Mouse (Mus musculus) embryonic facial prominence, embryonic 12.5 days (tissue): Measurements from ENCODE around the gene Nanos2. TPM values are rescaled to one million over a fixed set of nuclear protein-coding genes. Genes with fewer than 3 reads are reported as not detected.

ENCODE experiments used
- ATAC-seq: fragments of 200-750 bp; cut with Nextera tagmentation; 2 replicates; pipeline ENCODE4 v1.8.0; 2017; ENCODE audit not compliant: insufficient number of reproducible peaks, insufficient read depth, low FRiP score, low TSS enrichment
- H3K27ac ChIP-seq: fragments of 300-500 bp; sonication (generic); 2 replicates; pipeline ENCODE4 v1.5.1; 2016; ENCODE audit warnings: mild to moderate bottlenecking
- H3K27me3 ChIP-seq: fragments of 300-500 bp; sonication (generic); 2 replicates; pipeline ENCODE4 v1.6.1; 2016; ENCODE audit warnings: mild to moderate bottlenecking, moderate library complexity
- H3K36me3 ChIP-seq: fragments of 300-500 bp; sonication (generic); 2 replicates; pipeline ENCODE4 v1.6.1; 2016; ENCODE audit warnings: mild to moderate bottlenecking
- H3K4me1 ChIP-seq: fragments of 300-500 bp; sonication (generic); 2 replicates; pipeline ENCODE4 v1.6.1; 2016
- H3K4me2 ChIP-seq: fragments of 300-500 bp; sonication (generic); replicated peaks from 2 replicates; pipeline ENCODE4 v1.6.1; 2016; ENCODE audit warnings: mild to moderate bottlenecking, moderate library complexity
- H3K4me3 ChIP-seq: fragments of 300-500 bp; sonication (generic); 2 replicates; pipeline ENCODE4 v1.5.1; 2016; ENCODE audit warnings: mild to moderate bottlenecking
- H3K9ac ChIP-seq: fragments of 300-500 bp; sonication (generic); 2 replicates; pipeline ENCODE4 v1.6.1; 2016; ENCODE audit warnings: mild to moderate bottlenecking, moderate library complexity
- H3K9me3 ChIP-seq: fragments of 300-500 bp; sonication (generic); 2 replicates; pipeline ENCODE4 v1.6.1; 2016; ENCODE audit warnings: mild to moderate bottlenecking, moderate library complexity
- WGBS: fragments of 180-500 bp; shearing (Covaris S2); methylation state at CpG from one replicate; pipeline ENCODE4 v1.1.7; 2016; 5-methylcytosine and 5-hydroxymethylcytosine counted together
- polyA plus RNA-seq: library from polyadenylated mRNA; unstranded; fragments of >200 nt; fragmentation: Nextera tagmentation; extraction: Ambion mirVana; gene quantifications from 2 replicates; pipeline ENCODE4 v1.2.1, GENCODE M21; 2016

The Nanos2 gene
- polyA plus RNA-seq, 1 experiment from 2014 or later: not detected

DNA sequence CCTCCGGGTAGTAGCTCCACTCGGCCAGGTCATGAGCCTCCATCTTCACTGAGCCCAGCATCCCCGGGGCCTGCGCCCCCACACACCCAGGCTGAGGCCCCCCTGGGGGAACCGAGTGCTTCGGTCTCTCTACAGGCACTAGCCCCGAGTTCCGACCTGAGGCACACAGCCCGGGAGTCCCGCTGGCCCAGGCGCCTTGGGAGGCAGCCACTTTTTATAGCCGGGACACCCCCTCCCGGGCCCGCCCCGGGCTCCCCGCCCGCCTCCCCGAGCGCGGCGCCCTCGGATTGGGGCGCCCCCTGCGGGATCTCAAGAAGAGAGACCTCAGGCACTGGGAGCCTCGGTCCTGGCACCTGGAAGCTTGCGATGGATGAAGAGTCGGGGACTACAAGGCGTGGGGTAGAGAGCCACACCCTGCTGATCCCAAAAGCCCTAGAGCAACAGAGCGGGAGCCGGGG is 36.2 kb downstream of the Nanos2 start, which contains the start of gene Foxa3:
Foxa3 (minus strand) TSS at position 182 of the 458 bp plus-strand sequence.
- no peak for ATAC-seq
- peak within 1 kb of the TSS; percentile 60; the same call in 1 of the 2 replicates for H3K27ac ChIP-seq

DNA sequence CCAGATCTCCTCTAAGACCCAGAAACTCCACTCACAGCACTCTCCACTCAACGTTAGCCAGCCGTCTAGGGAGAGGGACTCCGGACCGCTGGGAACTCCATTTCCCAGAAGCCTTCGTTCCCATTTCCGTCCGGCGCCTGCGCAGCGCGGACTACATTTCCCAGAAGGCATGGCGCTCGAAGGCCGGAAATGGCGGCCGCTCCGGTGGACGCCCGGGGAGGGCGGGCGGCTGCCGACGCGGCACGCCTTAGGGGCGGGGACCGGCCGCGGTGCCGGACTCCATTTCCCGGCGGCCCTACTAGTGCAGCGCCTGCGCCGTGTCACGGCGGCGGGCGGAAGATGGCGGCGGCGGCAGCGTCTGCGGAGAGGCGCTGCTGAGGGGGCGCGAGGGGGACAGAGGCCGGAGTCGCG is 36.9 kb downstream of the Nanos2 start, which contains the start of gene Sympk:
Sympk (plus strand) TSS at position 282 of the 411 bp plus-strand sequence.
- Histone ChIP-seq H3K9ac (peak within 1 kb of the TSS; percentile 95), H3K27ac (peak within 1 kb of the TSS; percentile 60; the same call in 1 of the 2 replicates), H3K9me3 (no peaks in the 10 kb centered on the region), H3K4me2 (peak within 1 kb of the TSS; percentile 90), H3K27me3 (peaks cover 40% of the 10 kb centered on the region), H3K4me1 (peaks cover 22% of the 10 kb centered on the region), H3K36me3 (peaks cover 6% of the 10 kb centered on the region), H3K4me3 (peak within 1 kb of the TSS; percentile 82)
- ATAC-seq: peak; percentile 92
- WGBS: under 1% methylated on average over 49 of the region's 50 CpGs

More for the DNA sequence above, 36.2 kb downstream of the Nanos2 start, which contains the start of gene Foxa3:
- Histone ChIP-seq H3K27me3 (peaks cover 40% of the 10 kb centered on the region), H3K9me3 (no peaks in the 10 kb centered on the region), H3K4me2 (peak within 1 kb of the TSS; percentile 90), H3K36me3 (no peaks in the 10 kb centered on the region), H3K4me3 (peak within 1 kb of the TSS; percentile 82), H3K4me1 (peaks cover 22% of the 10 kb centered on the region), H3K9ac (peak within 1 kb of the TSS; percentile 95)
- WGBS: 5% methylated on average over 30 of the region's 30 CpGs

DNA sequence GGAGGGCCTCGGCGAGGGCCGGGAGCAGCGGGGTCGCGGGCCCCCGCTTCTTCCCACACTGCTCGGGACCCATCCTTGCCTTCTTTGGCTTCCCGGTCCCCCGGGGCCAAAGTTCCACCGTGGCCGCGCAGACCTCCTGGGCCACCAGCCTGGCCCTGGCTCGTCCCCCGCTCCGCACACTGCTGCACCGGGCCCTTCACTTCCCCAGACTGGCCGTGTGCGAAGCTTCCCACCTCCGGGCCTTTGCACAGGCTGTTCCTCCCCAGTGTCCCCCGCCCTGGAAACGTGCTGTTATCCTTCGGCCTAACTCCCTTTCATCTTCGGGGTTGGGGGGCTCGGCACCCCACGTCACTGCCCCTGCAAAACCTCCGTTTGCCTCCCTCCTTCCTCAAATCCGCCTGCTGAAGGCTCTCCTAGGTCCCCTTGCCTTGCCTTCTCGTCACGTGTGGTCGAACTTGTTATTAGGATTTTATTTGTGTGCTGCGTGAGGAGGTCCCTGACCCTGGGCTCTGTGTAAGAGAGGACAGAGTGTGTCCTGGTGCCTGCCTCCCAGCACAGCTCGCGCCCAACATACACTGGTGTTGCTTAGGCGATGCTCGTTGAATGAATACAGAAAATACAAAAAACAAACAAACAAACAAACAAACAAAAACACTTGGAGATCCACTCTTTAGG is 37.5 kb downstream of the Nanos2 start:
- Histone ChIP-seq H3K36me3 (peaks cover 12% of the 10 kb centered on the region), H3K27ac (peak overlapping the region; percentile 60; the same call in 1 of the 2 replicates), H3K4me1 (peaks cover 22% of the 10 kb centered on the region), H3K9ac (peak overlapping the region; percentile 95), H3K9me3 (no peaks in the 10 kb centered on the region), H3K4me2 (peak overlapping the region; percentile 90), H3K27me3 (peaks cover 40% of the 10 kb centered on the region), H3K4me3 (peak overlapping the region; percentile 82)
- WGBS: 1% methylated on average over 35 of the region's 36 CpGs
- ATAC-seq: peak; percentile 49

DNA sequence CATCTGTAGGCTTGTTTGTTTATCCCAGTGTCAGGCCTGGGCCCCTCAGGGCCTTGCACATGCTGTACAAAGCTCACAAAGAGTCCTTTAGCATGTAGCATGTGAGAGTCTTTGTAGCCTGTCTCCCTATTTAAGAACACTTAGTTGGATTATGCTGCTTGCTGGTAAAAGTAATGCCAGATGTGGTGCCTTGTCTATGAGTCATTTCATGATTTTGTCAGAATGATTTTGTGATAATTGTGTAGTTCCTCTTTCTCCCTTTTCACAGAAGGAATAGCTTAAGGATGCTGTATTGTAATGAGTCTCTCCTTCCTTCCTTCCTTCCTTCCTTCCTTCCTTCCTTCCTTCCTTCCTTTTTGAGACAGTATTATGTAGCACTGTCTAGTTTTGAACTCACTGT is 40.9 kb downstream of the Nanos2 start:
- no peak for ATAC-seq
- Histone ChIP-seq H3K27me3 (peaks cover 8% of the 10 kb centered on the region), H3K9ac (no peak overlapping the region), H3K4me2 (no peak overlapping the region), H3K4me3 (no peak overlapping the region), H3K36me3 (peaks cover 43% of the 10 kb centered on the region), H3K27ac (no peak overlapping the region), H3K9me3 (no peaks in the 10 kb centered on the region), H3K4me1 (peaks cover 22% of the 10 kb centered on the region)

DNA sequence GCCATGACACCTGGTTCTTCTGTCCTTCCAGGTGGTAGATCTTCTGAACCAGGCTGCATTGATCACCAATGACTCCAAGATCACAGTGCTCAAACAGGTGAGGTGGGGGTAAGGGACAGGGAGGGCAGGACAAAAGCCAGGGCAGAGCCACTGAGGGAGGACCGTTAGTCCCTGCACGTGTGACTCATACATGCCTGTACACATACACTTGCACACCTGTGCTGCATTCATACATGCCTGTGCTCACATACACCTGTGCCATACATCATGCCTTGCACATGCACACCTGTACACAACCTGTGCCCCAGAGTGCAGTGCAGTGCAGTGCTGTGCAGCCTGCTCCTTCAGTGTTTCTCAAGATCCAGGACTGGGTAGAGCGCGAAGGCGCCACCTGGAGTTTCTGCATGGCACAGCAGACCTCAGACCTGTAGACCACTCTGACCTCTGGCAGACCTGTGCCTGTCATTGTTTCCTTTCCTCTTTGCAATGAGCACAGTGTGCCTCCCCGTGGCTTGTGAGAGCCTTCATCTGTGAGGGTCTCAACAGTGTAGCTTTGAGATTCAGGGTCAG is 42.0 kb downstream of the Nanos2 start:
- Histone ChIP-seq H3K4me3 (no peak overlapping the region), H3K27ac (no peak overlapping the region), H3K36me3 (peaks cover 51% of the 10 kb centered on the region), H3K4me2 (no peak overlapping the region), H3K27me3 (no peaks in the 10 kb centered on the region), H3K9me3 (no peaks in the 10 kb centered on the region), H3K4me1 (peaks cover 22% of the 10 kb centered on the region), H3K9ac (no peak overlapping the region)
- ATAC-seq: no peak
- WGBS: 62% methylated on average over 6 of the region's 6 CpGs

DNA sequence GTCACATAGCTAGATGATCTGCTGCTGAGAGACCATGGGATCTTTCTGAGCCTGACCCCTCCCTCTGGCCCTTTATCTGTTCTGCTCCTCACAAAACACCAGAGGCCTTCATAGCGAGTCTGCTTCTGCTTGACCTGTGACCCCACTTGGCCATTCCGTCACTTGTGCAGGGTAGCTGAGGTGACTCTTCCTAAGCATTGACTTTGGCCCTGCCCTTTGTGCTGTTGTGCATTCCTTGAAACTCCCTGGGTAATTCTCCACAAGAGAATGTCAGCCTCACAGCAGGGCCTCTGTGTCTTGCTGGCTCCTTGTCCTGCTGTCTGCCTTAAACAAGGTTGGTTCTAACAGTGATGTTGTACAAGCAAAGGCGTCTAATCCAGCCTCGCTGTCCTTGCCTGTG is 44.4 kb downstream of the Nanos2 start:
- no peaks in the 10 kb centered on the region for H3K9me3 ChIP-seq
- no peak for ATAC-seq
- 0 out of 2 replicates have a peak, but pooled peaks cover 7% of the 10 kb centered on the region for H3K4me1 ChIP-seq
- no peak overlapping the region for H3K4me3 ChIP-seq
- 62% methylated on average over 4 of the region's 4 CpGs for WGBS
- H3K36me3 ChIP-seq: peaks cover 75% of the 10 kb centered on the region
- no peaks in the 10 kb centered on the region for H3K27me3 ChIP-seq
- H3K4me2 ChIP-seq: no peak overlapping the region
- no peak overlapping the region for H3K9ac ChIP-seq
- H3K27ac ChIP-seq: no peak overlapping the region

Other genes starting within 250 kb of the Nanos2 start
- not detected in 2 replicates for gene Psg19, start 188.9 kb upstream of the Nanos2 start, polyA plus RNA-seq
- not detected in 2 replicates for gene Psg17, start 165.8 kb upstream of the Nanos2 start, polyA plus RNA-seq
- 0.12 and 0.28 TPM in 2 replicates for gene Mill2, start 147.4 kb upstream of the Nanos2 start, polyA plus RNA-seq
- 1.1 and 2.0 TPM in 2 replicates for gene Pglyrp1, start 116.1 kb upstream of the Nanos2 start, polyA plus RNA-seq
- gene Ccdc61, start 77.0 kb upstream of the Nanos2 start, polyA plus RNA-seq: 39.7 and 41.0 TPM in 2 replicates
- 1.1 TPM in 2 replicates for gene Nova2, start 61.5 kb upstream of the Nanos2 start, polyA plus RNA-seq
- 7.7 and 9.8 TPM in 2 replicates for gene Mypop, start 3.8 kb downstream of the Nanos2 start, polyA plus RNA-seq
- 47.1 and 48.6 TPM in 2 replicates for gene Irf2bp1, start 16.6 kb downstream of the Nanos2 start, polyA plus RNA-seq
- gene Foxa3, start 36.1 kb downstream of the Nanos2 start, polyA plus RNA-seq: 0.13 and 0.18 TPM in 2 replicates
- gene Sympk, start 37.0 kb downstream of the Nanos2 start, polyA plus RNA-seq: 51.8 and 56.5 TPM in 2 replicates
- gene Rsph6a, start 67.3 kb downstream of the Nanos2 start, polyA plus RNA-seq: not detected in 2 replicates
- gene Dmwd, start 88.8 kb downstream of the Nanos2 start, polyA plus RNA-seq: 18.8 and 23.1 TPM in 2 replicates
- 17.5 and 19.1 TPM in 2 replicates for gene Dmpk, start 96.4 kb downstream of the Nanos2 start, polyA plus RNA-seq
- gene Six5, start 107.2 kb downstream of the Nanos2 start, polyA plus RNA-seq: 16.6 and 16.9 TPM in 2 replicates
- gene Gm4969, start 131.0 kb downstream of the Nanos2 start, polyA plus RNA-seq: 3.6 and 3.8 TPM in 2 replicates
- 19.8 and 21.6 TPM in 2 replicates for gene Fbxo46, start 132.5 kb downstream of the Nanos2 start, polyA plus RNA-seq
- 16.7 and 17.4 TPM in 2 replicates for gene Qpctl, start 161.9 kb downstream of the Nanos2 start, polyA plus RNA-seq
- gene Snrpd2, start 162.3 kb downstream of the Nanos2 start, polyA plus RNA-seq: 149 and 166 TPM in 2 replicates
- 0.54 and 0.84 TPM in 2 replicates for gene Gipr, start 178.7 kb downstream of the Nanos2 start, polyA plus RNA-seq
- 4.5 and 4.9 TPM in 2 replicates for gene Eml2, start 189.0 kb downstream of the Nanos2 start, polyA plus RNA-seq
- 1.4 and 1.7 TPM in 2 replicates for gene Gpr4, start 225.1 kb downstream of the Nanos2 start, polyA plus RNA-seq
- 38.2 and 40.1 TPM in 2 replicates for gene Opa3, start 240.9 kb downstream of the Nanos2 start, polyA plus RNA-seq